Mouse (Mus musculus) heart, adult 9 months (tissue): ENCODE results near the gene Adamtsl1.

Experiments
- DNase-seq, 2 experiments: peaks; one replicate each; pipeline ENCODE4 v3.0.0; 2022; ENCODE audit warnings: low spot score in 2 of 2

The Adamtsl1 gene

GRCm38 (mm10) chr4:85920474-85920873 is 406.5 kb downstream of the Adamtsl1 start:
- DNase-seq = no peak

- no peak for DNase-seq
Measured at GRCm38 (mm10) chr4:85922741-85923140, 408.8 kb downstream of the Adamtsl1 start.

- no peak for DNase-seq
Measured at GRCm38 (mm10) chr4:85932129-85932528, 418.2 kb downstream of the Adamtsl1 start.

- no peak for DNase-seq
Measured at GRCm38 (mm10) chr4:85939460-85939859, 425.5 kb downstream of the Adamtsl1 start.

- DNase-seq = no peak
Measured at GRCm38 (mm10) chr4:85941857-85942256, 427.9 kb downstream of the Adamtsl1 start.

GRCm38 (mm10) chr4:85953590-85953989 is 439.6 kb downstream of the Adamtsl1 start:
- no peak for DNase-seq

- no peak for DNase-seq
Measured at GRCm38 (mm10) chr4:85955387-85955786, 441.4 kb downstream of the Adamtsl1 start.

- DNase-seq = no peak
Measured at GRCm38 (mm10) chr4:85957266-85957665, 443.3 kb downstream of the Adamtsl1 start.

- no peak for DNase-seq
Measured at GRCm38 (mm10) chr4:85957879-85958278, 443.9 kb downstream of the Adamtsl1 start.

GRCm38 (mm10) chr4:85959019-85959418 is 445.0 kb downstream of the Adamtsl1 start:
- DNase-seq = peak in 1 of 2 experiments; percentile 12

GRCm38 (mm10) chr4:85976188-85976587 is 462.2 kb downstream of the Adamtsl1 start:
- no peak for DNase-seq

GRCm38 (mm10) chr4:85979206-85979605 is 465.2 kb downstream of the Adamtsl1 start:
- no peak for DNase-seq

GRCm38 (mm10) chr4:86006596-86006995 is 492.6 kb downstream of the Adamtsl1 start:
- DNase-seq = no peak

GRCm38 (mm10) chr4:86013640-86014039 is 499.7 kb downstream of the Adamtsl1 start:
- DNase-seq = no peak

- DNase-seq = no peak
Measured at GRCm38 (mm10) chr4:86018928-86019327, 505.0 kb downstream of the Adamtsl1 start.

GRCm38 (mm10) chr4:86019586-86019985 is 505.6 kb downstream of the Adamtsl1 start:
- DNase-seq = no peak

GRCm38 (mm10) chr4:86020372-86021090 is 506.6 kb downstream of the Adamtsl1 start:
- no peak for DNase-seq

GRCm38 (mm10) chr4:86024573-86025160 is 510.7 kb downstream of the Adamtsl1 start:
- no peak for DNase-seq

GRCm38 (mm10) chr4:86029486-86029885 is 515.5 kb downstream of the Adamtsl1 start:
- DNase-seq = no peak

- peak in 1 of 2 experiments; percentile 21 for DNase-seq
Measured at GRCm38 (mm10) chr4:86030208-86030607, 516.2 kb downstream of the Adamtsl1 start.

- DNase-seq = peak; percentile 8 to 24
Measured at GRCm38 (mm10) chr4:86031041-86031440, 517.1 kb downstream of the Adamtsl1 start.

GRCm38 (mm10) chr4:86040921-86041320 is 526.9 kb downstream of the Adamtsl1 start:
- DNase-seq = no peak

GRCm38 (mm10) chr4:86045448-86045847 is 531.5 kb downstream of the Adamtsl1 start:
- DNase-seq = no peak
